Mouse (Mus musculus) ES-Bruce4 (cell line): ENCODE measurements around the gene Cry2. TPM values are rescaled to one million over a fixed set of nuclear protein-coding genes. Genes with fewer than 3 reads are reported as not detected.

Source experiments
- H3K27ac ChIP-seq: 2 replicates; pipeline ENCODE4 v1.5.1; 2012; ENCODE audit warnings: low read length, inconsistent platforms; ENCODE audit not compliant: insufficient read depth
- H3K27me3 ChIP-seq: 2 replicates; pipeline ENCODE4 v1.6.1; 2012; ENCODE audit warnings: mild to moderate bottlenecking, low read length, inconsistent platforms; ENCODE audit not compliant: control insufficient read depth, poor library complexity, insufficient read depth, severe bottlenecking
- H3K36me3 ChIP-seq: 2 replicates; pipeline ENCODE4 v1.6.1; 2012; ENCODE audit warnings: inconsistent platforms, mild to moderate bottlenecking, low read length, moderate library complexity; ENCODE audit not compliant: control insufficient read depth, poor library complexity, insufficient read depth, severe bottlenecking
- H3K4me1 ChIP-seq: one replicate; pipeline ENCODE4 v1.8.1; 2011; ENCODE audit warnings: low read length; ENCODE audit not compliant: control insufficient read depth, insufficient read depth
- H3K4me3 ChIP-seq: 2 replicates; pipeline ENCODE4 v1.5.1; 2011; ENCODE audit warnings: low read depth, mild to moderate bottlenecking, low read length
- H3K9ac ChIP-seq: 2 replicates; pipeline ENCODE4 v1.6.1; 2012; ENCODE audit warnings: low read depth, mild to moderate bottlenecking, inconsistent platforms; ENCODE audit not compliant: poor library complexity, severe bottlenecking
- H3K9me3 ChIP-seq: replicated peaks from 2 replicates; pipeline ENCODE4 v1.6.1; 2012; ENCODE audit warnings: mild to moderate bottlenecking, low read length, inconsistent platforms; ENCODE audit not compliant: control insufficient read depth, poor library complexity, insufficient read depth, severe bottlenecking
- CTCF ChIP-seq: IDR thresholded peaks from one replicate; pipeline ENCODE4 v1.8.1; 2011; ENCODE audit warnings: low read depth, low read length
- EP300 ChIP-seq: IDR thresholded peaks from 2 replicates; pipeline ENCODE4 v1.6.1; 2011; ENCODE audit warnings: low read depth, low read length; ENCODE audit not compliant: insufficient read depth
- POLR2A ChIP-seq: IDR thresholded peaks from one replicate; pipeline ENCODE4 v1.8.1; 2011; ENCODE audit warnings: low read length; ENCODE audit not compliant: insufficient read depth
- polyA plus RNA-seq: library from polyadenylated mRNA; stranded (reverse); fragments of >200 nt; gene quantifications from 2 replicates; pipeline ENCODE4 v1.2.4, GENCODE M21; 2011; ENCODE audit warnings: low read depth; ENCODE audit not compliant: missing spikeins, insufficient read depth, insufficient read length

Gene Cry2
- polyA plus RNA-seq, 1 experiment = 9.9 TPM

- TF ChIP-seq POLR2A (no peak), EP300 (no peak), CTCF (no peak)
- Histone ChIP-seq H3K4me3 (no peak overlapping the region), H3K27me3 (no peaks in the 10 kb centered on the region), H3K4me1 (peaks cover 3% of the 10 kb centered on the region), H3K27ac (no peak overlapping the region), H3K9ac (no peak overlapping the region), H3K9me3 (no peaks in the 10 kb centered on the region), H3K36me3 (0 out of 2 replicates have a peak, but pooled peaks cover 3% of the 10 kb centered on the region)
These were observed 69.8 kb downstream of the Cry2 start for GRCm38 (mm10) chr2:92364086-92364485.

GRCm38 (mm10) chr2:92362571-92363228 is 71.1 kb downstream of the Cry2 start:
- Histone ChIP-seq H3K9me3 (no peaks in the 10 kb centered on the region), H3K4me3 (no peak overlapping the region), H3K4me1 (peaks cover 2% of the 10 kb centered on the region), H3K36me3 (0 out of 2 replicates have a peak, but pooled peaks cover 3% of the 10 kb centered on the region), H3K27me3 (no peaks in the 10 kb centered on the region), H3K9ac (no peak overlapping the region), H3K27ac (no peak overlapping the region)
- TF ChIP-seq CTCF (no peak), EP300 (no peak), POLR2A (no peak)

GRCm38 (mm10) chr2:92361795-92362194 is 72.0 kb downstream of the Cry2 start:
- 0 out of 2 replicates have a peak, but pooled peaks cover 3% of the 10 kb centered on the region for H3K36me3 ChIP-seq
- H3K4me3 ChIP-seq = no peak overlapping the region
- H3K9me3 ChIP-seq = no peaks in the 10 kb centered on the region
- no peaks in the 10 kb centered on the region for H3K27me3 ChIP-seq
- no peak overlapping the region for H3K9ac ChIP-seq
- no peaks in the 10 kb centered on the region for H3K4me1 ChIP-seq
- no peak for TF ChIP-seq EP300
- TF ChIP-seq POLR2A = no peak
- no peak for TF ChIP-seq CTCF
- H3K27ac ChIP-seq = no peak overlapping the region

- no peak overlapping the region for H3K4me3 ChIP-seq
- H3K27me3 ChIP-seq = no peaks in the 10 kb centered on the region
- no peaks in the 10 kb centered on the region for H3K4me1 ChIP-seq
- H3K9me3 ChIP-seq = no peaks in the 10 kb centered on the region
- 0 out of 2 replicates have a peak, but pooled peaks cover 3% of the 10 kb centered on the region for H3K36me3 ChIP-seq
- TF ChIP-seq POLR2A (no peak), EP300 (no peak), CTCF (no peak)
- H3K9ac ChIP-seq = no peak overlapping the region
- H3K27ac ChIP-seq = no peak overlapping the region
These were observed 73.0 kb downstream of the Cry2 start for GRCm38 (mm10) chr2:92360893-92361292.

GRCm38 (mm10) chr2:92360186-92360823 is 73.5 kb downstream of the Cry2 start:
- TF ChIP-seq POLR2A (no peak), CTCF (no peak)
- H3K27ac ChIP-seq = no peak overlapping the region
- H3K27me3 ChIP-seq = no peaks in the 10 kb centered on the region
- no peaks in the 10 kb centered on the region for H3K9me3 ChIP-seq
- H3K4me3 ChIP-seq = no peak overlapping the region
- H3K36me3 ChIP-seq = 0 out of 2 replicates have a peak, but pooled peaks cover under 1% of the 10 kb centered on the region
- H3K9ac ChIP-seq = peak overlapping the region; percentile 6; the same call in 1 of the 2 replicates
- no peaks in the 10 kb centered on the region for H3K4me1 ChIP-seq

- no peaks in the 10 kb centered on the region for H3K36me3 ChIP-seq
- no peak overlapping the region for H3K27ac ChIP-seq
- H3K27me3 ChIP-seq = no peaks in the 10 kb centered on the region
- no peak overlapping the region for H3K4me3 ChIP-seq
- no peaks in the 10 kb centered on the region for H3K4me1 ChIP-seq
- no peaks in the 10 kb centered on the region for H3K9me3 ChIP-seq
- H3K9ac ChIP-seq = no peak overlapping the region
- TF ChIP-seq CTCF (no peak), POLR2A (no peak), EP300 (no peak)
These were observed 74.5 kb downstream of the Cry2 start for GRCm38 (mm10) chr2:92359301-92359700.
